Mouse (Mus musculus) C2C12 (cell line): ENCODE results near the gene Tpst2.

Source experiments
- CEBPB ChIP-seq: IDR thresholded peaks from one replicate; pipeline ENCODE4 v1.6.1; 2011; ENCODE audit warnings: low read depth, mild to moderate bottlenecking, control low read depth, moderate library complexity
- CTCF ChIP-seq: IDR thresholded peaks from one replicate; pipeline ENCODE4 v1.5.1; 2011; ENCODE audit not compliant: control insufficient read depth, insufficient read depth, insufficient read length
- FOSL1 ChIP-seq: IDR thresholded peaks from one replicate; pipeline ENCODE4 v1.8.0; 2011; ENCODE audit warnings: mild to moderate bottlenecking, low read length; ENCODE audit not compliant: poor library complexity, insufficient read depth, severe bottlenecking
- MAX ChIP-seq: IDR thresholded peaks from one replicate; pipeline ENCODE4 v1.6.1; 2011; ENCODE audit warnings: mild to moderate bottlenecking, control low read depth
- MYOD1 ChIP-seq: IDR thresholded peaks from one replicate; pipeline ENCODE4 v1.6.1; 2011; ENCODE audit warnings: low read depth; ENCODE audit not compliant: control insufficient read depth, insufficient read length
- MYOG ChIP-seq: IDR thresholded peaks from one replicate; pipeline ENCODE4 v1.6.1; 2011; ENCODE audit not compliant: control insufficient read depth, insufficient read length; ENCODE audit errors: extremely low read depth
- USF1 ChIP-seq: IDR thresholded peaks from one replicate; pipeline ENCODE4 v1.6.1; 2011; ENCODE audit warnings: low read depth, mild to moderate bottlenecking, control low read depth, moderate library complexity

DNA sequence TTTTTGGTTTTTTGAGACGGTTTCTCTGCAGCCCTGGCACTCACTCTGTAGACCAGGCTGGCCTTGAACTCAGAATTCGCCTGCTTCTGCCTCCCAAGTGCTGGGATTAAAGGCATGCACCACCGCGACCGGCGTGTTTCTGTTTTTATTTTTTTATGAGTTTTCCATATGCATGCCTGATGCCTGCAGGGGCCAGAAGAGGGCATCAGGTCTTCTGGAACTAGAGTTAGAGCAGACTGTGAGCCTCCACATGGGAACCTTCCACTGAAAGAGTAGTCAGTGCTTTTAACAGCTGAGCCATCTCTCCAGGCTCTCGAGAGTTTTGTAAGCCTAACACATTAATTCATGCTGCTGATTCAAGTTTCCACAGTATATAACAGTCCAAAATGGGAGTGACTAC is 62.7 kb downstream of the Tpst2 start:
- no peak for TF ChIP-seq CTCF
- TF ChIP-seq MYOG, result no peak
- no peak for TF ChIP-seq USF1
- TF ChIP-seq MAX, result no peak
- no peak for TF ChIP-seq FOSL1
- TF ChIP-seq MYOD1, result no peak
- TF ChIP-seq CEBPB, result no peak
